Mouse (Mus musculus) small intestine, adult 2 months (tissue): ENCODE data around the gene Olfm1.

ENCODE experiments used
- CTCF ChIP-seq: fragments of 200-500 bp; IDR thresholded peaks from 2 replicates; pipeline ENCODE4 v1.5.1; 2012; ENCODE audit warnings: low read depth, mild to moderate bottlenecking, control low read depth, inconsistent platforms, low read length, moderate library complexity, mixed read lengths; ENCODE audit not compliant: insufficient replicate concordance, insufficient read length; ENCODE audit errors: extremely low read depth
- POLR2A ChIP-seq: fragments of 200-500 bp; IDR thresholded peaks from 2 replicates; pipeline ENCODE4 v1.6.1; 2012; ENCODE audit warnings: low read depth, mild to moderate bottlenecking, control low read depth, inconsistent platforms, low read length, moderate library complexity

DNA sequence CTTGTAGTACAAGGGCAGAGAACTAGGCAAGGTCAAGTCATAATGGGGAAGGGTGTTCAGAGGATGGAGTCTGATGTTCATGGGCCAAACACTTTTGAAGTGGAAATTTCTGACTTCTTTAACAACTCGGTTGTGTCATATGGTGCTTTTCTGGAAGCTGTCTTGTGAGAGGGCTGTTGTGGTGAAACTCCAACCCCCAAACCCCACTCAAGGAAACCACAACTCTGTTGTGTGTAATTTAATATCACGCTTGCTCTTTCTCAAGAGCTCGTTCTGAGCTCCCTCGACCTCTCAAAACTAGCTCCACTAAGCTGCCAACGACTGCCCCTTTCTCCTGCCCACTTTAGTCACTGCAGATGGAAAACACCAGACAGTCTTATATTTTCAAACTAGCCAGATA is 47.1 kb upstream of the Olfm1 start:
- TF ChIP-seq CTCF, result no peak
- TF ChIP-seq POLR2A, result no peak
